Mouse (Mus musculus): ENCODE measurements at regions not wholly inside any gene's neighbourhood (a gene's known extent, or its start where the extent isn't known, plus 50 kb on each side); places are given as distances from the start of the nearest gene placed in this dataset.

DNA sequence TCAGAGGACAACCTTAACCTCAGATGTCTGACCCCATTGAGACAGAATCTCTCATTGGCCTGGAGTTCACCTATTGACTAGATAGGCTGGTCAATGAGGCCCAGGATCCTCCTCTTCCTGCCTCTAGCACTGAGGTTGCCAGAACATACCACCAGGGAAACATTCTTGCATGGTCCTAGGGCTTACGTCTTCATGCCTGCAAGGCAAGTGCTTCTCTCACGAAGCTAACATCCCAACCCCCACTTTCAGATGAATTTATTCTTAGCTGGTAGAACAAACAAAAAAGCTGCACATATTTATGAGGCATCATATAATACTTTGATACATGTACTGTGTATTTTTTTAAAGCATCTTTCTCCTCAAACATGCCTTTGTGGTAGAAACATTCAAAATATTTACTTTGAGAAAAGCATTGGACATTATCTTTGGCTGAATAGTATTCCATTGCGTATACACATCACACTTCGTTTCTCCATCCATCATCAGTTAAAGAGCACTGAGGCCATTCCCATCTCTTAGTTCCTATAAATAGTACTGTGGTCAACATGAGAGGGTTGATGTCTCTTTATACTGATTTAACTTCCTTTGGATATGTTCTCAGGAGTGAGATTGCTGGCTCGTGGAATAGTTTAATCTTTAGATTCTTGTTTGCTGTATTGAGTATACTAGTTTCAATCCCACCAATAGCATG lies 72.2 kb upstream of the Tenm4 start:
- H3K9me3 ChIP-seq, result no peaks in the 10 kb centered on the region
- H3K4me3 ChIP-seq, result no peak overlapping the region
- H3K27ac ChIP-seq (replicated peaks), result no peak overlapping the region
- no peak for DNase-seq (ENCODE audit: low spot score)
- WGBS, result 89% methylated on average over 5 of the region's 5 CpGs
- no peaks in the 10 kb centered on the region for H3K27me3 ChIP-seq (replicated peaks; ENCODE audit: low read depth, poor library complexity, severe bottlenecking)
- H3K36me3 ChIP-seq (replicated peaks), result no peaks in the 10 kb centered on the region
- peaks cover 4% of the 10 kb centered on the region; the same call in 1 of the 2 replicates for H3K4me1 ChIP-seq

DNA sequence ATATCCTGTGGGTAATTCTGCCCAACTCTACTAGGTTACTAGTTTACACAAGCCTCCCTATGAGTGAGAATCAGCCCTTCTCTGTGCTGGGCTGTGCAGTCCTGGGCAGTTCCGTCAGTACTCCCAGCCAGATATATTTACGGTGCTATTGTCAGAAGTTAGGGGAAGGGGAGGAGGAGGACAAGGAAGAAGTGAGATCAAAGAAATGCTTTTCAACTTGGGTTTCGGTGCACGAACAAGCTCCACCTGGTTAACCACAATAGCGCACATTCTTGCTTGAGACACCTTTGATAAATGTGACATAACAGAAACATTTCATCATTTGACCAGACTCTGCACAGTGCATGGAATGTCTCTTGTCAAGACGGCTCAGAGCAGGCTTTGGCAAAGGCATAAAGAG lies 68.3 kb upstream of the Tenm4 start:
- 75% methylated on average over 6 of the region's 6 CpGs for WGBS
- no peak for DNase-seq (ENCODE audit: low spot score)
- Histone ChIP-seq H3K27me3 (replicated peaks; ENCODE audit: low read depth, poor library complexity, severe bottlenecking) (no peaks in the 10 kb centered on the region), H3K4me3 (no peak overlapping the region), H3K4me1 (peaks cover 4% of the 10 kb centered on the region; the same call in 1 of the 2 replicates), H3K27ac (replicated peaks) (no peak overlapping the region), H3K9me3 (no peaks in the 10 kb centered on the region), H3K36me3 (replicated peaks) (no peaks in the 10 kb centered on the region)

DNA sequence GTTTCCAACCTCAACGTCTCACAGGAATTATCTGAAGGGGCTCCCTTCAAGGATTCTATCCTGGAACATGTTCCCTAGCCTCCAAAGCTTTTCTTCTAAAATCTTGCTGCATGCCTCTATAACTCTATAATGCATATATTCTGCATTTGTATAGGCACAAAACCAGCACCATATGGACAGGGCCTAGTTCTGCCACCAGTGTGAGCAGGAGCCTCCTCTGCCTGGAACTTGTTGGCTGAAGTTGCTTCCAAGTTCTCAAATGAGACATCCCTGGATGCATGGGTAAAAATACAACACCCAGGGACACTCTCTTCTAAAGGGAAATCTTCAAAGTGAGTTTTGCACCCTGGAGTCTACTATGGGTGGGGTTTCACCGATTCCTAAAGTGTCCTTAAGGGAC lies 62.3 kb upstream of the Tenm4 start:
- Histone ChIP-seq H3K4me1 (no peaks in the 10 kb centered on the region), H3K36me3 (replicated peaks) (no peaks in the 10 kb centered on the region), H3K27ac (replicated peaks) (no peak overlapping the region), H3K9me3 (no peaks in the 10 kb centered on the region), H3K4me3 (no peak overlapping the region), H3K27me3 (replicated peaks; ENCODE audit: low read depth, poor library complexity, severe bottlenecking) (no peaks in the 10 kb centered on the region)
- DNase-seq (ENCODE audit: low spot score), result no peak
- 82% methylated on average over 2 of the region's 2 CpGs for WGBS

DNA sequence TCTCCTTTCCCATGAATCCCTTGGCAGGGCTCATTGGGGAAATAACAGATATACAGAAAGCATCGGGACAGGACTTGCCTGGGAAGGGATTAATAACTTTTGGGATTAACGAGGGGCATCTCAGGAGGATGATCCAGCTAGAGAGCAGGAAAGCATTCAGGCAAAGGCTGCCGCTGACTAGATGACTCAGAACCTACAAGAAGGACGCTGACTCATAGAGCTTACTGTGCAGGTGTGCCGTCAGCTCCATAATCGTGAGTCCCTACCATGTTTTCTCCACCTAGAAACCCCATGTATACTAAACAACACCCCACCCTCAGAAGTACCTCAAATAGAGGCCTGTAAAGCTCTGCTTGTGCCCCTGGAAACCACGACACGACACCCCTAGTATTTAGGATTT lies 50.9 kb upstream of the Tenm4 start:
- Histone ChIP-seq H3K9me3 (no peaks in the 10 kb centered on the region), H3K27me3 (replicated peaks; ENCODE audit: low read depth, poor library complexity, severe bottlenecking) (no peaks in the 10 kb centered on the region; the same call in 1 of the 2 replicates), H3K4me1 (peaks cover 7% of the 10 kb centered on the region; the same call in 1 of the 2 replicates), H3K27ac (replicated peaks) (no peak overlapping the region), H3K36me3 (replicated peaks) (no peaks in the 10 kb centered on the region), H3K4me3 (no peak overlapping the region)
- no peak for DNase-seq (ENCODE audit: low spot score)
- WGBS, result 73% methylated on average over 8 of the region's 8 CpGs

Data from embryonic facial prominence, embryonic 10.5 days (tissue).